Mouse (Mus musculus) testis, adult 2 months (tissue): ENCODE measurements at regions not wholly inside any gene's neighbourhood (a gene's known extent, or its start where the extent isn't known, plus 50 kb on each side); places are given as distances from the start of the nearest gene placed in this dataset.
"Not testable (repeated sequence)": the region's sequence is repeated elsewhere in the genome, so short reads cannot be mapped to it uniquely, and the experiment has no call there.

Experiments used
- CTCF ChIP-seq: fragments of 200-500 bp; IDR thresholded peaks from 2 replicates; pipeline ENCODE4 v1.5.1; 2012; ENCODE audit warnings: low read depth, mild to moderate bottlenecking, inconsistent platforms, low read length, moderate library complexity; ENCODE audit not compliant: control insufficient read depth, insufficient read depth, insufficient replicate concordance
- POLR2A ChIP-seq: fragments of 200-500 bp; IDR thresholded peaks from 2 replicates; pipeline ENCODE4 v1.6.1; 2012; ENCODE audit warnings: low read depth, mild to moderate bottlenecking, inconsistent platforms, low read length, moderate library complexity; ENCODE audit not compliant: control insufficient read depth

GRCm38 (mm10) chrX:50572191-50573095, 144.1 kb upstream of the Olfr1324 start:
- TF ChIP-seq CTCF, POLR2A: not testable (repeated sequence)
